Mouse (Mus musculus) c-Kit-positive CD71-negative TER-119-negative erythroid progenitor cells, embryonic 14.5 days (primary cell): ENCODE data around the gene Trim52.
"Not testable (repeated sequence)": the region's sequence is repeated elsewhere in the genome, so short reads cannot be mapped to it uniquely, and the experiment has no call there.

Source experiments
- DNase-seq: peaks from one replicate; pipeline ENCODE4 v3.0.0-alpha.2; 2013; ENCODE audit warnings: low read depth

Trim52 gene

DNA sequence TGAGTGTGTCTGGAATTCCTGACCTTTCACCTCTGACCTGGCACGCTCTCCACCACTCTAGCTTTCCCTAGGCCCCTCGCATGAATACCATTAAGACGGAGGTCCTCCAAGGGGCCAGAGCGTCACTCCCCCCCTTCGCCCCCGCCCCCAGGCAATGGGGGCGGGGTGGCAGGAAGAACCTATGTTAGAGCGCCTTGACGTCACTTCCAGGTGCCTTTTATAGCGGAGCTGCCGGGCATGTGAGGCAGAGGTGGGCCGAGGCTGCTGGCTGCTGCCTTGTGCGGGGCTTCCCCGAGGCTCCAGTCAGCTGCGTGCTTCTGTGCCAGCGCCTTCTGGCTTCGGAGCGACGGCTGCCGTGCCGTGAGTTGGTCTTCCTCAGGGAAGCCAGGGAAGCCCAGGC is at the start of gene Trim52:
Gene Trim52, plus strand, starts transcription at position 219 of the 400 bp plus-strand sequence.
- no peak for DNase-seq

DNA sequence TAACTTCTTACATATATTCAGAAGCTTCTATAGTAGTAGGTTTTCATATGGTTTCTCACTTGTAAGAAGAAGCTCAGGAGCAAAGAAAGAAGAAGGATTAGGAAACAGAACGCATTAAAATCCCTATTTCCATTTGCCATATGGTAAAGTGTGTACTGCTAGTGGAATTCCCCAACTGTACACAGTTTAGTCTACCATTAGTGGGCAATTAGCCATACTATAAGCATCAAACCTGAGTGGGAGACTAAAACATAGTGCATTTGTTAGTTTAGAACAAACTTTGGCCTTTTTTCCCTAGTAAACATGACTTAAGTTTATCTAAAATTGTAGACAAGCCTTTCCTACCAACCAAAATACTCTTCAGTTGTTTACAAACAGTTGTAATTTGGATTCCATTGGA is 33.4 kb upstream of the Trim52 start:
- DNase-seq = no peak

DNA sequence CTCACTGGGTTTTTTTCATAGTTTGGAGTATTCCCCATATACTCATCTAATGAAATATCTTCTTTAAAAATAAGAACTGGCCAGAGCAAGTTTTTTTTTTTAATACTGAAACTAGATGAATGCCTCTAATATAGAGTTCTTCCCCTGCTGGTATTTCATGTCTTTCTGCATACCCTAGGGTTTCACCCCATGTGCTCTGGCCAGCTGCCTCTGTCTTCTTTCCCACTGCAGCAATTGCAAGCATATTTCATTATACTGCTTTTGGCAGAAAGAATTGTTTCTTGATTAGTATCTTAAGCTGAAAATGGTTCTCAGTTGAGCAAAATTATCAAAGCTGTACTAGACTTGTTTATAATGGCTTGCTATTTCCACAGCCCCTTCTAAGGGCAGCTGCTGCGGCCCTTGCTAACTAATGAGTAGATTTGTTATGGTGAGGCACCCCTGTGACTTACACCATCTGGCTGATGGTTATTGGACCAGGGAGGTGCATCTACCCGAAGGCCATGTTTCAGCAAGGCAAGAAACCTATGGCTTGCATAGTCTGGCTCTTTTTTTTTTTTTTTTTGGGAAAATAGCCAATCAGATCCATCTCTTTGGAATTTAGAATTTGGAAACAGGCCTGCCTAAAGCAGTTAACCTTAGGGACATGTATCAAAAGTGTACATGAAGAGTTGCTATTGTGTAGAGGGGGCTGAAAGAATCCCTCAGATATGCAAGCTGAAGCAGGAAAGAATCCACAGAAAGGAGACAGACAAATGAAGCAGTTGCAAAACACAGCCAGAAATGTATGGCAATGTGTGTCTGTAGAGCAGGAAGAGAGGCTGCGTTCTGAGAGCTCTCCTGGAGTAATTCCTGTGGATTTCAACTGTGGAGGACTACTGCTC is 30.6 kb upstream of the Trim52 start:
- DNase-seq = no peak

DNA sequence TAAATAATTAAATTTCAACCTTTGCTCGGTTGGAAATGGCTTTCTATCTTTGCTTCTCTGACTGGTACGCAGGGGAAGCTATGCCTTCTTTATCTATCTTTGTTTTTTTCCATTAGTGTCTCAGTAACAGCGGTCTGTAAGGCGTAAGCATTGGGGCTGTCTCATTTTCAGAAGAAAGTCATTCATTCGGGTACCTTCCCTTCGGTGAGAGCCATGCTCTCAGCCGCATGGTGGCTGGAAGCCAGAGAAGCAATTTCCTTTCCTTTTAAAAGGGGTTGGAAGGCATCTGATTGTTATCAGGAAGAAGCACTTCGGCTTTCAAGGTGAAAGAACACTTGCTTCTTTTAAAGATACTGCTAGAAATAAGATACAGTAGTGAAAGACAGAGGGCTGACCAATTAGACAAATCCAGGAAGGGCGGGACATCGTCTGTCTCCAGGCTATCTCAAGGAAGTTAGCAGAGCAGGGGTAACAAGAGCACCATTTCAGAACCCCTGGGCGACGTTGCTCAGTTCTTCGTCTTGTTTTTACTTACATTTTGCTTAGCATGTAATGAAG is 17.4 kb upstream of the Trim52 start:
- DNase-seq = no peak

DNA sequence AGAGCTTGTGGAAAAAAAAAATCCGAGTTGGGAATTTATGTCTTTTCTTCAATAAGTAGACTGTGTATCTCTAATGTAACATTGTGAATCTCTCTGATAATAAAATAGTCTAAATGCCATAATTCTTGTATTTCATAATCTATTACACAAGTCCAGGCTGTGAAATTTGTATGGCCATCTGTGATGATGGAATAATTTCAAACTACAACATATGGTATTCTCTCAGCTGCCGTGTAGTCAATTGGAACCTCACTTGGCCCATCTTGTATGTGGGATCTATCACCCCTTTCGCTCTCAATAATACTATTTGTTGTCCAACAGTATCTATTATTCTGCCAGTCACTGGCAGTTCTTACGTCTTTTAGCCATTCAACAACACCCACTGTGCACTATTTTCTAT is 9.2 kb upstream of the Trim52 start:
- no peak for DNase-seq

- DNase-seq = no peak
Observed at GRCm38 (mm10) chr14:106100858-106101257, 5.1 kb upstream of the Trim52 start.

DNA sequence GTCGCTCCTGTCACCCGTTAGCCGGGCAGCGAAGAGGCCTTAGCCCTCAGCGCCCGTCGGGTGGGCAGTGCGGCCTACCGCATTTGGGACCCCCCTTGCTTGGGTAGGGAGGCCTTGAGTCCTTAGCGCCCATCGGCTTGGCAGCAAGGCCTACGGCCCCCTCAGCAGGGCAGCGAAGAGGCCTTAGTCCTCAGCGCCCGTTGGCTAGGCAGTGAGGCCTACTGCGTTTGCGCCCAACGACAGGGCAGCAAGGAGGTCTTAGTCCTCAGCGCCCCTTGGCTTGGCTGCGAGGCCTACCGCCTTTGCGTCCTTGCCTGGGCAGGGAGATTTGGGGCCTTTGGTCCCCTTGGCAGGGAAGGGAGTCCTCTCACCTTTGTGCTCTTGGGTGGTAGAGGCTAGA is 427 bp downstream of the Trim52 start:
- DNase-seq = no peak

DNA sequence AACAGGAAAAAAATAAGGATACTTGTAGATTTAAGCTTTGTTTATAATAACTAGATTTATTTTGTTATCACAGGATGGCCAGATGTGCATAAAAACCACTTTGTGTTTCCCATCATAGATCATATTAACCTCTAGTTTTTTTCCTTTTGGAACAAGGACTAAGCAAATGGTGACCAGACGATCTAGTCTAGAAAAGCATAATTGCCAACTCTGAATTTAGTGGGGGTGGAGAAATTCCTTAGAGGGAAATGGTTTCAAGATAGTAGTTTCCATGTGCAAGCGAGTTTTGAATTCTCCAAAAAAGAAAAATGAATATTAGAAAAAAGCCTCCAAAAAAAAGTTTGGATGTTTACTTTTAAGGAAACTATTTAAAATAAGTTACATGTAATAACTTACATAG is 13.4 kb downstream of the Trim52 start:
- no peak for DNase-seq

DNA sequence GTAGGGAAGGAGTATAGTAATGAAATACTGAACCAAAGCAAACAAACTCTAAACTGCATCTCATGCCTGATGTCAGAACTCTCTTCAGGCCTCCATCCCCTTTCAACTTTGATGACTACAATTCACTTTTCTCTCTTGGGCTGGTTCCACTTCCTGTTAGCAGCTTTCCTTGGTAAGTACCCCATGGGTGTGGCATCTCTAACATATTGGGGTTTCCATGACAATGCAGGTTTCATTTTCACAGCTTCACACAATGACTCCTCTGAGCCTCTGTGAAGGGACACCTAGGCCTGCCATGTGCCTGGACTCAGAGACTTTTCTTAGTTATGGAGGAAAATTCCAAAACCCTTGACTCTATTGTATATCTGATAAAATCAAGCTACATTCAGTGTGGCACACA is 30.3 kb downstream of the Trim52 start:
- DNase-seq = no peak

DNA sequence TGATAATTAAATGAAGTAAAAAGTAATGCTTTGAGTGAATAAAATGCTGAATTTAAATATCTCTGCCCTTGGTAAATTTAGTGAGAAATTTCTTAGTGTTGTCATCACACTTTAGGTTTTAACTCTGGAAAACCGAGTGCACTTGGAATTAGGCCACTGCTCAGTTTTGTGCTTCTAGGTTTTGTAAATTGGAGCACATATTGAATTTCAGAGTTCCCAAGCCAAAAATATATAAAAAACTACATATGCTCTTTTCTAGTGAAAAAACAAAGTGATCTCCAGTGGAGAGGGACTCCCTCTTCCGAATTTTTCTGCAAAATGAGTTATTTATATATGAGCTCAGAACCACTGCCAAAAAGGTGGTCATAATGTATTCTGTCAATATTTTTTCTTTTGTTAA is 45.2 kb downstream of the Trim52 start:
- DNase-seq = no peak

GRCm38 (mm10) chr14:106154879-106155576 is 49.0 kb downstream of the Trim52 start:
- no peak for DNase-seq

GRCm38 (mm10) chr14:106156533-106156932 is 50.5 kb downstream of the Trim52 start:
- DNase-seq = no peak

GRCm38 (mm10) chr14:106162331-106162730 is 56.3 kb downstream of the Trim52 start:
- DNase-seq = no peak

DNA sequence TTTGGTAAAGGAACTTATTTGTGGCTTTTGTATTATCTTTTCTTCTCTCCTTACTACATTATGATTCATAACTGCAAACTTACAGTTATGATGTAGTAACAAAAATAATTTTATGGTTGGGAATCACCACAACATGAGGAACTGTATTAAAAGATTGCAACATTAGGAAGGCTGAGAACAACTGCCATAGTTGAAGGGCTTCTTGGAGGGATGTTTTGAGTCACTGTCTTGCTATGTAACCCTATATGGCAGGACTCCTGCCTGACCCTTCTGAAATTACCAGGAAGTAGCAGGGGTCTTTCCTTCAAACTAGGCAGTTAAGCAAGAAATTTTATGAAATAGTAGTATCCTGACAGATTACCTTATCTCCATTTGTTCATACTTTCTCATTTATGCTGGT is 57.2 kb downstream of the Trim52 start:
- DNase-seq = no peak

DNA sequence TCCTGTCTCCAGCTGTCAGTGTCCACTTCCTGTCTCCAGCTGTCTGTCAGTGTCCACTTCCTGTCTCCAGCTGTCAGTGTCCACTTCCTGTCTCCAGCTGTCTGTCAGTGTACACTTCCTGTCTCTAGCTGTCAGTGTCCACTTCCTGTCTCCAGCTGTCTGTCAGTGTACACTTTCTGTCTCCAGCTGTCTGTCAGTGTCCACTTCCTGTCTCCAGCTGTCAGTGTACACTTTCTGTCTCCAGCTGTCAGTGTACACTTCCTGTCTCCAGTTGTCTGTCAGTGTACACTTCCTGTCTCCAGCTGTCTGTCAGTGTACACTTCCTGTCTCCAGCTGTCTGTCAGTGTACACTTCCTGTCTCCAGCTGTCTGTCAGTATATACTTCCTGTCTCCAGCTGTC is 57.9 kb downstream of the Trim52 start:
- DNase-seq = not testable (repeated sequence)

GRCm38 (mm10) chr14:106176879-106177278 is 70.9 kb downstream of the Trim52 start:
- no peak for DNase-seq

GRCm38 (mm10) chr14:106178245-106178644 is 72.2 kb downstream of the Trim52 start:
- no peak for DNase-seq

DNA sequence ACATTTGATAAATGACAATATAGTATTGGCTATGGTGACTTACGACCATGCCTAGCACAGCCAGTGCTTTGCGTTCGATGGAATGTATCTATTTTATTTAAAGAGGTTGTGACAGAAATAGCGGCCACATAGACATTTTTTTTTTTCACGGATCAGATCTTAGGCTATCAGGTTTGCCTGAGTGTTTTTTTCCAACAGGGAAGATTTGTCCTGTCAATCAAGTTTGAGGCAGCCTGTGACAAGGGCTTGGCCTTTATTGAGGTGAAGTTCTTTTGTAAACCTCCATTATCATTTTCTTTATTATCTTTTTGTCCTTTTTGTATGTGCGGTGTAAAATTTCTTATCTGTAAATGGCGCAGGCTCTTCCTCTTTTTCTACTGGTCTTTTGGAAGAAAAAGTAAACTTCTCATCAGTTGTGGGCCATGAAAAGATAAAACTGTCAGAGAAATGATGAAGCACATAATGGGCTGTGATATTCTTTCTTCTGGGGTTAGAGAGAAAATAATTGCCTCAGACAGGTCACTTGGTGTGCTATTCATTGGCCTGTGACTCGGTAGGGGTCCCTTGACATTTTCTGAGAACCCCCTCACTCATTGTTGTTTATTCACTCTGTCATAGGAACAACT is 73.2 kb downstream of the Trim52 start:
- DNase-seq = peak; percentile 5

- no peak for DNase-seq
Observed at GRCm38 (mm10) chr14:106179728-106180125, 73.7 kb downstream of the Trim52 start.

- DNase-seq = no peak
Observed at GRCm38 (mm10) chr14:106180616-106181015, 74.6 kb downstream of the Trim52 start.

GRCm38 (mm10) chr14:106183985-106184384 is 78.0 kb downstream of the Trim52 start:
- no peak for DNase-seq
